Mouse (Mus musculus): ENCODE data around the gene Lgalsl. TPM values are rescaled to one million over a fixed set of nuclear protein-coding genes. Genes with fewer than 3 reads are reported as not detected.
A peak's percentile ranks its signal among the peaks of the same experiment; 100 is the strongest.

The Lgalsl gene
- polyA plus RNA-seq, 1 experiment from 2014 or later, result 74.7 TPM

- WGBS, result 50% methylated on average over 11 of the region's 11 CpGs
- no peak overlapping the region for H3K4me3 ChIP-seq (replicated peaks)
- no peak; the same call in 1 of the 2 replicates for ATAC-seq (ENCODE audit: insufficient number of reproducible peaks, low FRiP score, low TSS enrichment, low read depth)
- H3K27me3 ChIP-seq, result no peaks in the 10 kb centered on the region
- 0 out of 2 replicates have a peak overlapping the region, but pooled peaks have one; percentile 26 for H3K4me2 ChIP-seq (replicated peaks)
- no peaks in the 10 kb centered on the region for H3K9me3 ChIP-seq (replicated peaks)
- H3K4me1 ChIP-seq, result peaks cover 5% of the 10 kb centered on the region
- no peak overlapping the region for H3K9ac ChIP-seq
- H3K36me3 ChIP-seq, result no peaks in the 10 kb centered on the region
- H3K27ac ChIP-seq (replicated peaks), result no peak overlapping the region
These were observed 36.0 kb downstream of the Lgalsl start for GRCm38 (mm10) chr11:20794913-20795254.

DNA sequence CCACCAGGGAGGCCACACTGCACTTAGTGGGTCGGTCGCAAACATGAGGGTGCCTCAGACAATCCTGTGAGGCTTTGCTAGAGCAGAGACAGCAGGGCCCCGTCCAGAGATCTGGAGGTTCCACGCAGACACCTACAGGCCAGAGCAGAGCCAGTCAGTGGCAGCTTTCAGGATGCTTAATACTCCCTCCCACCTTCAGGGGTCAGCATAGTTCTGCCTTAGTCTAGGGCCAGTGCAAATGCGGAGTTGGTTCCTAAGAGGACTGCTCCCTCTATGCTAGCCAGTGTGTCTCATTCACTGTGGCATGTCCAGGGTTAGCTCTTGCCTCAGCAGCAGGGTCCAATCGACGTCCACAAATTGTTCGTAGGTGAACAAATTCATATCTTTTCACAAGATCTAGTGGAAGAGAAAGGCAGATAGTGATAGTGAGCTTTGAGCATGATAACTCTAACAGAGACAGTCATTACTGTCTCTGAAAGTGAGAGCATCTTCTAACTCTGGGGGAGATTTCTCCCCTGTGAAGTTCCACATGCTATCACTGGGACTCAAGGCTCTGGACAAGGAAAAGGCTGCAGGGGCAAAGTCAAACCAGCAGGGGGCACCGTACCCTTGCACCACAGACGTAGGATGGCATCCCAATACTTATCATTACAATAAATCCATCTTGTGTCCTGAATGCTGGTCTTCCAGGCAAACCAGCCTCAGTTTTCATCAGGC, 36.5 kb downstream of the Lgalsl start:
- peaks cover 5% of the 10 kb centered on the region for H3K4me1 ChIP-seq
- H3K27ac ChIP-seq (replicated peaks), result no peak overlapping the region
- 0 out of 2 replicates have a peak overlapping the region, but pooled peaks have one; percentile 26 for H3K4me2 ChIP-seq (replicated peaks)

GRCm38 (mm10) chr11:20793676-20794075, 37.2 kb downstream of the Lgalsl start:
- 58% methylated on average over 4 of the region's 4 CpGs for WGBS
- Histone ChIP-seq H3K36me3 (no peaks in the 10 kb centered on the region), H3K4me1 (peaks cover 5% of the 10 kb centered on the region), H3K27me3 (no peaks in the 10 kb centered on the region), H3K9me3 (replicated peaks) (no peaks in the 10 kb centered on the region), H3K9ac (no peak overlapping the region), H3K4me2 (replicated peaks) (no peak overlapping the region), H3K27ac (replicated peaks) (no peak overlapping the region), H3K4me3 (replicated peaks) (no peak overlapping the region)
- no peak for ATAC-seq (ENCODE audit: insufficient number of reproducible peaks, low FRiP score, low TSS enrichment, low read depth)

More for the DNA sequence above, 36.5 kb downstream of the Lgalsl start:
- H3K4me3 ChIP-seq (replicated peaks), result no peak overlapping the region
- no peaks in the 10 kb centered on the region for H3K27me3 ChIP-seq
- H3K9ac ChIP-seq, result no peak overlapping the region
- no peaks in the 10 kb centered on the region for H3K9me3 ChIP-seq (replicated peaks)
- peak; percentile 39; the same call in 1 of the 2 replicates for ATAC-seq (ENCODE audit: insufficient number of reproducible peaks, low FRiP score, low TSS enrichment, low read depth)
- WGBS, result 27% methylated on average over 10 of the region's 10 CpGs
- H3K36me3 ChIP-seq, result no peaks in the 10 kb centered on the region

DNA sequence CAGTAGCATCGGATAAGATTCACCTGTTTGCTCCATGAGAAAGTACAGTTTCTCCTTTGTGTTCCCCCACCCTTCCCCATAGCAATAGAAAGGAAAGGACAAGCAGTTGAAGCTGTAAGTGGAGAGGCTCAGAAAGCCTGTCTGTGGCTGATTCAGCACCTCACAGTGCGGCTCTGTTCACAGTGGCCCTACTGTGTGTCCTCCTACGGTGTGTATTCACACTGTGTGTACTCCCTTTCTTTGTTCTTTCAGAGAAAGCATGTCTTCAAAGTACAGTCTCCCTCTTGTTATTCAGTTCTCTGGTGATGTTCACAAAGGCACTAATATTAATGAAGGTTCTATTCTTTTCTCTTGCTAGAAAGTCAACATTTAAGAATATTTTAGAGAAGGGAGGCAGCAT, 38.2 kb downstream of the Lgalsl start:
- ATAC-seq (ENCODE audit: insufficient number of reproducible peaks, low FRiP score, low TSS enrichment, low read depth), result no peak
- Histone ChIP-seq H3K4me3 (replicated peaks) (no peak overlapping the region), H3K4me2 (replicated peaks) (no peak overlapping the region), H3K9ac (no peak overlapping the region), H3K9me3 (replicated peaks) (no peaks in the 10 kb centered on the region), H3K4me1 (peaks cover 5% of the 10 kb centered on the region), H3K27ac (replicated peaks) (no peak overlapping the region), H3K27me3 (no peaks in the 10 kb centered on the region), H3K36me3 (no peaks in the 10 kb centered on the region)
- WGBS, result 67% methylated on average over 3 of the region's 3 CpGs

DNA sequence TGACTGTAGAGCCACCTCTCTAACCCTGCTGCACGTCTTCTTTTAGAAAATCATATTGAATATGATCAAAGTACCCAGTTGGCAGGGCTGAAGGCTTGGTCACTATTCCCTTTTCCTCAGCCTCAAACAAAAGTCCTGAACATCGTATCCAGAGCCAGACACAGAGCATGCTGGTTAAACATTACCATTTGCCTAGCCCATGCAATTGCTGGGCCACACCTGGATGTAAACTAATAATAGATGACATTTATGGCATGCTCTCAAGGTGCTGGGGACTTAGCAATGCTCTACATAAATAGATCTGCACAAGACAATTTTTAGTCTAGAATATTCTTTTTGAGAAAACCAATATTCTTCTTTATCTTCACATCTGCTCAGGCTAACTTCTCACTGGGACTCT, 39.5 kb downstream of the Lgalsl start:
- Histone ChIP-seq H3K4me3 (replicated peaks) (no peak overlapping the region), H3K4me2 (replicated peaks) (no peak overlapping the region), H3K27ac (replicated peaks) (no peak overlapping the region), H3K4me1 (peaks cover 5% of the 10 kb centered on the region), H3K9ac (no peak overlapping the region), H3K36me3 (no peaks in the 10 kb centered on the region), H3K27me3 (no peaks in the 10 kb centered on the region), H3K9me3 (replicated peaks) (no peaks in the 10 kb centered on the region)
- WGBS, result 75% methylated on average over 2 of the region's 2 CpGs
- ATAC-seq (ENCODE audit: insufficient number of reproducible peaks, low FRiP score, low TSS enrichment, low read depth), result no peak

- no peak overlapping the region for H3K4me2 ChIP-seq (replicated peaks)
- no peak overlapping the region for H3K27ac ChIP-seq (replicated peaks)
- no peak for ATAC-seq (ENCODE audit: insufficient number of reproducible peaks, low FRiP score, low TSS enrichment, low read depth)
- no peaks in the 10 kb centered on the region for H3K9me3 ChIP-seq (replicated peaks)
- no peaks in the 10 kb centered on the region for H3K27me3 ChIP-seq
- no peak overlapping the region for H3K9ac ChIP-seq
- H3K4me3 ChIP-seq (replicated peaks), result no peak overlapping the region
- H3K4me1 ChIP-seq, result no peaks in the 10 kb centered on the region
- 53% methylated on average over 1 of the region's 1 CpGs for WGBS
- H3K36me3 ChIP-seq, result no peaks in the 10 kb centered on the region
These were observed 41.8 kb downstream of the Lgalsl start for GRCm38 (mm10) chr11:20789015-20789414.

DNA sequence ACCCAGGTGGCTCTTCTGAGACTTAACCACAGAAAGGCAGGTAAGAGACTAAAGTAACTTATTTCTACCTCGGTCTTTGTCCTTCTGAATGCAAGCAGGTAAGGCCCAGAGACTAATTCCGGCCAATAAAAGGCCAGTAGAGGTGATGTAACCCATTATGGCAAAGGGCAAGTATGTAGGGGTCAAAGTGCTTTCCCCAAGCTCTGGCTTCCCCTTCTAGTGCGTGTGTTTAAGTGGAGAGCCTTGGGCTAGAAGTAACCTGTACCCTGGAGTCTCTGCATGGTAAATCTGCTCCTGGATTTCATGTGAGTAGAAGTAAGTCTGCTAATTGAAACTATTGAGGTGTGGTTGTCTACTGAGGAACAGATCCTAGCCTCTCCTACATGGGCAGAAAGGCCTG, 42.8 kb downstream of the Lgalsl start:
- no peak overlapping the region for H3K4me3 ChIP-seq (replicated peaks)
- 59% methylated on average over 3 of the region's 3 CpGs for WGBS
- no peak for ATAC-seq (ENCODE audit: insufficient number of reproducible peaks, low FRiP score, low TSS enrichment, low read depth)

DNA sequence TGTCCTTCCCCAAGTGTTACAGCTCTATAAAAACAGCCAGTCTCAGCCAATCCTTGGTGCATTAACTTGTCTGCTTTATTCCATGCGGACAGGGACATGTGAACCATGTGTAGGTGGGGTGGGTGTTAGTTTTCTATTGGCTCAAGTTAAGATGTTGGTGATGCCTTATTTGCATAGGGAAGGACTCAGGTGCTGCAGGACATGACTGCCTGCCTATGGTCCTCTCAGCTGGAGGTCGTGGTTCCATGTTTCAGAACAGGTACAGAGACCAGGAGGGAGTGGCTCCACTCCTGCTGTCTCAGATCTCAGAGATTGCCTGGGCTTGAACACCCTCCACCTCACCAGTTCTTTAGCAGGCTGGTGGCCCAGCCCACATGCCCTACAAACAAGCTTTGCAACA, 44.7 kb downstream of the Lgalsl start:
- Histone ChIP-seq H3K4me2 (replicated peaks) (no peak overlapping the region), H3K9ac (no peak overlapping the region), H3K27me3 (no peaks in the 10 kb centered on the region), H3K4me3 (replicated peaks) (no peak overlapping the region), H3K4me1 (no peaks in the 10 kb centered on the region), H3K9me3 (replicated peaks) (no peaks in the 10 kb centered on the region), H3K36me3 (no peaks in the 10 kb centered on the region), H3K27ac (replicated peaks) (no peak overlapping the region)
- 74% methylated on average over 2 of the region's 2 CpGs for WGBS
- no peak for ATAC-seq (ENCODE audit: insufficient number of reproducible peaks, low FRiP score, low TSS enrichment, low read depth)

More for the DNA sequence above, 42.8 kb downstream of the Lgalsl start:
- Histone ChIP-seq H3K4me1 (no peaks in the 10 kb centered on the region), H3K9ac (no peak overlapping the region), H3K4me2 (replicated peaks) (no peak overlapping the region), H3K9me3 (replicated peaks) (no peaks in the 10 kb centered on the region), H3K36me3 (no peaks in the 10 kb centered on the region), H3K27me3 (no peaks in the 10 kb centered on the region), H3K27ac (replicated peaks) (no peak overlapping the region)

DNA sequence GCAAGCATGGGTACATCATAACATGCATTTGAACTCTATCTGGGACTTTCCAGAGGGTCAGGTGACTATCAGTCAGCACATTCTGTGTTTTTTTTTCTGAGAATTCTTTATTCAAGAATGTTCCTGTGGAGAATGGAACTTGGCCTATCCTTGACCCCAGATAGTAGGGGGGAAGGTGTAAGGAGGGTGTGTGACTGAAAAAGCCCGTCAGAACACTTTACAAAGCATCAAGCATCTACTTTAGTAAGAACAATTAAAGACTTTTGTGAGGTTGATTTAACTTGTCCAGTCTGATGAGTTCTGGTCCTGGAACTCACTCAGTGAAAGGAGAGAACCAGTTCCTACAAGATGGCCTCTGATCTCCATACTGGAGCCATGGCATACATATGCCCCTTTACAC, 45.7 kb downstream of the Lgalsl start:
- no peak for ATAC-seq (ENCODE audit: insufficient number of reproducible peaks, low FRiP score, low TSS enrichment, low read depth)
- WGBS, result 86% methylated on average over 1 of the region's 1 CpGs
- H3K9ac ChIP-seq, result no peak overlapping the region
- H3K36me3 ChIP-seq, result no peaks in the 10 kb centered on the region
- no peaks in the 10 kb centered on the region for H3K4me1 ChIP-seq
- H3K27me3 ChIP-seq, result no peaks in the 10 kb centered on the region
- H3K4me2 ChIP-seq (replicated peaks), result no peak overlapping the region
- H3K9me3 ChIP-seq (replicated peaks), result no peaks in the 10 kb centered on the region
- no peak overlapping the region for H3K4me3 ChIP-seq (replicated peaks)
- H3K27ac ChIP-seq (replicated peaks), result no peak overlapping the region

- Histone ChIP-seq H3K27ac (replicated peaks) (no peak overlapping the region), H3K27me3 (no peaks in the 10 kb centered on the region), H3K36me3 (no peaks in the 10 kb centered on the region), H3K4me3 (replicated peaks) (no peak overlapping the region), H3K9me3 (replicated peaks) (no peaks in the 10 kb centered on the region), H3K9ac (no peak overlapping the region), H3K4me1 (no peaks in the 10 kb centered on the region), H3K4me2 (replicated peaks) (no peak overlapping the region)
- ATAC-seq (ENCODE audit: insufficient number of reproducible peaks, low FRiP score, low TSS enrichment, low read depth), result no peak
- WGBS, result 80% methylated on average over 6 of the region's 6 CpGs
These were observed 46.1 kb downstream of the Lgalsl start for GRCm38 (mm10) chr11:20784776-20785175.

GRCm38 (mm10) chr11:20783467-20783866, 47.4 kb downstream of the Lgalsl start:
- H3K4me1 ChIP-seq, result no peaks in the 10 kb centered on the region
- no peak for ATAC-seq (ENCODE audit: insufficient number of reproducible peaks, low FRiP score, low TSS enrichment, low read depth)
- no peak overlapping the region for H3K4me2 ChIP-seq (replicated peaks)
- no peak overlapping the region for H3K4me3 ChIP-seq (replicated peaks)
- no peak overlapping the region for H3K9ac ChIP-seq
- H3K36me3 ChIP-seq, result no peaks in the 10 kb centered on the region
- no peaks in the 10 kb centered on the region for H3K27me3 ChIP-seq
- no peak overlapping the region for H3K27ac ChIP-seq (replicated peaks)
- no peaks in the 10 kb centered on the region for H3K9me3 ChIP-seq (replicated peaks)
- 90% methylated on average over 1 of the region's 1 CpGs for whole genome bisulfite sequencing

- Histone ChIP-seq H3K4me2 (replicated peaks) (no peak overlapping the region), H3K9me3 (replicated peaks) (no peaks in the 10 kb centered on the region), H3K9ac (no peak overlapping the region), H3K27me3 (no peaks in the 10 kb centered on the region), H3K4me1 (no peaks in the 10 kb centered on the region), H3K36me3 (no peaks in the 10 kb centered on the region), H3K4me3 (replicated peaks) (no peak overlapping the region), H3K27ac (replicated peaks) (no peak overlapping the region)
- ATAC-seq (ENCODE audit: insufficient number of reproducible peaks, low FRiP score, low TSS enrichment, low read depth), result no peak
- WGBS, result 56% methylated on average over 2 of the region's 2 CpGs
These were observed 48.2 kb downstream of the Lgalsl start for GRCm38 (mm10) chr11:20782620-20783019.
